Mouse (Mus musculus): ENCODE results near the gene Gpx2. TPM values are rescaled to one million over a fixed set of nuclear protein-coding genes. Genes with fewer than 3 reads are reported as not detected.

Gpx2 gene
- polyA plus RNA-seq, 1 experiment from 2014 or later = 0.45 TPM

DNA sequence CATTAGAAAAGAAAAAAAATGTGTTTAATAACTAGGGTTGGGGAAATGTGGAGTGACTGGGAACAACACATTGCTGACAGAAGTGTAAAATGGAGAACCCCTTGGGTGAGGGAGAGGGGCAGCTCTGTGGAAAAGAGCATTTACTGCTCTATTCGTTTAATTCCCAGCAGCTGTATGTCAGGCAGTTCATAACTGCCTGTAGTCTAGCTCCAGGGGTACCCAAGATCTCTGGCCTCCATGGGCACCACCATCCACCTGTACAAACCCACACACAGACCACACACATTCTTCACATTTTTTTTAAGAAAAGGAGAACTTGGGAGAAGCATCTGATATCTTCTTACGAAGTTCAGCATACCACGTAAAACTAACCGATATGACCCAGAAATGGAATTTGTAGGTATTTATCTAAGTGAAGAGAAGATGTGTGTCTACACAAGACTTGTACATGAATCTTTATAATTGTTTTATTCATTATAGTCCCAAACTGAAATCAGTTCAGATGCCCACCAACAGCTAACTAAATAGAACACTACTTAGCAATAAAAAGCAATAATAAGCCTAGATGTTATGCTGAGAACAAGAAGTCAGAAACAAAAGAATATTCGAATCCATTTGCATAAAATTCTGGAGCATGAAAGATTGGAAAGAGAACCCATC is 24.4 kb downstream of the Gpx2 start:
- Histone ChIP-seq H3K4me2 (ENCODE audit: low read length) (no peak overlapping the region), H3K36me3 (ENCODE audit: insufficient read depth, low read length) (no peaks in the 10 kb centered on the region), H3K9ac (ENCODE audit: low read depth, low read length) (no peak overlapping the region), H3K9me3 (replicated peaks; ENCODE audit: low read length) (no peaks in the 10 kb centered on the region), H3K4me3 (replicated peaks; ENCODE audit: low read depth, low read length) (no peak overlapping the region), H3K27ac (no peak overlapping the region), H3K4me1 (replicated peaks; ENCODE audit: insufficient read depth, low read length) (no peaks in the 10 kb centered on the region), H3K27me3 (ENCODE audit: insufficient read depth, low read length) (no peaks in the 10 kb centered on the region)
- DNase-seq (ENCODE audit: low spot score) (no peak), ATAC-seq (replicated peaks; ENCODE audit: low FRiP score, low read depth) (no peak)
- TF ChIP-seq CTCF (IDR thresholded peaks at IDR 0.05; ENCODE audit: low read depth) = no peak
- 86% methylated on average over 5 of the region's 5 CpGs for WGBS

- 30% methylated on average over 20 of the region's 20 CpGs for WGBS
- TF ChIP-seq CTCF (IDR thresholded peaks at IDR 0.05; ENCODE audit: low read depth) = no peak
- DNase-seq (ENCODE audit: low spot score) (no peak), ATAC-seq (replicated peaks; ENCODE audit: low FRiP score, low read depth) (peak; percentile 42; the same call in 1 of the 2 replicates)
- no peaks in the 10 kb centered on the region for H3K4me1 ChIP-seq (replicated peaks; ENCODE audit: insufficient read depth, low read length)
- H3K36me3 ChIP-seq (ENCODE audit: insufficient read depth, low read length) = no peaks in the 10 kb centered on the region
- H3K9me3 ChIP-seq (replicated peaks; ENCODE audit: low read length) = no peaks in the 10 kb centered on the region
- peak overlapping the region; percentile 66 for H3K4me2 ChIP-seq (ENCODE audit: low read length)
- peak overlapping the region; percentile 77; the same call in 1 of the 2 replicates for H3K27ac ChIP-seq
- peak overlapping the region; percentile 82 for H3K9ac ChIP-seq (ENCODE audit: low read depth, low read length)
- peak overlapping the region; percentile 69 for H3K4me3 ChIP-seq (replicated peaks; ENCODE audit: low read depth, low read length)
- no peaks in the 10 kb centered on the region for H3K27me3 ChIP-seq (ENCODE audit: insufficient read depth, low read length)
Observed at GRCm38 (mm10) chr12:76765901-76766630, 29.3 kb downstream of the Gpx2 start.

DNA sequence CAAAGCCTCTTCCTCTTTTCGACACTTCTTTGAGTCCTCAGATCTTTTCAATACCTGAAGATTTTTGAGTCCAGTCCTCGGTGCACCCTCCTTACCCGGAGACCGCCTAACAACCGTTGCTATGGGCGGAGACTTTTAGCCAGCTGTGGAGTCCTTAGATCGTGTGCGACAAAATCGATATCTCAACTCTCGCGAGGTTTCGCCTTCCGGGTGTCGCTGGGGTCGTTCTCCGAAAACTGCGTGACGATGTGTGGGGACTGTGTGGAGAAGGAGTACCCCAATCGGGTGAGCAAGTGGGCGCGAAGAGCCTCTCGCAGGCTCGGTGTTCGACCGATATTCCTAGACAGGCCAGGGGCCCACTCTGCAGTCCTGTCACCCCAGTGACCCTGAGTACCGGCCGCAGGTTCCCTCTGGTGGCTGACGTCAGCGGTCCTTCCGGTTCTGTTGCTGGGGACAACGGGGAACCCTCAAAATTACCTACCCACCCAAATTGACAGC is 30.0 kb downstream of the Gpx2 start, which contains the start of the genes Churc1 and Fntb:
Gene Churc1 (plus strand): TSS at position 185 of the 498 bp plus-strand sequence.
Gene Fntb (plus strand): TSS at position 236 of the 498 bp plus-strand sequence.
- H3K9me3 ChIP-seq (replicated peaks; ENCODE audit: low read length) = no peaks in the 10 kb centered on the region
- no peaks in the 10 kb centered on the region for H3K4me1 ChIP-seq (replicated peaks; ENCODE audit: insufficient read depth, low read length)
- H3K9ac ChIP-seq (ENCODE audit: low read depth, low read length) = peak within 1 kb of the TSS; percentile 82
- TF ChIP-seq CTCF (IDR thresholded peaks at IDR 0.05; ENCODE audit: low read depth) = no peak
- H3K27ac ChIP-seq = peak within 1 kb of the TSS; percentile 77
- H3K4me2 ChIP-seq (ENCODE audit: low read length) = peak within 1 kb of the TSS; percentile 66
- H3K36me3 ChIP-seq (ENCODE audit: insufficient read depth, low read length) = no peaks in the 10 kb centered on the region
- ATAC-seq (replicated peaks; ENCODE audit: low FRiP score, low read depth) (peak; percentile 97), DNase-seq (ENCODE audit: low spot score) (peak; percentile 96)
- WGBS = under 1% methylated on average over 31 of the region's 31 CpGs
- H3K27me3 ChIP-seq (ENCODE audit: insufficient read depth, low read length) = no peaks in the 10 kb centered on the region
- H3K4me3 ChIP-seq (replicated peaks; ENCODE audit: low read depth, low read length) = peak within 1 kb of the TSS; percentile 69

DNA sequence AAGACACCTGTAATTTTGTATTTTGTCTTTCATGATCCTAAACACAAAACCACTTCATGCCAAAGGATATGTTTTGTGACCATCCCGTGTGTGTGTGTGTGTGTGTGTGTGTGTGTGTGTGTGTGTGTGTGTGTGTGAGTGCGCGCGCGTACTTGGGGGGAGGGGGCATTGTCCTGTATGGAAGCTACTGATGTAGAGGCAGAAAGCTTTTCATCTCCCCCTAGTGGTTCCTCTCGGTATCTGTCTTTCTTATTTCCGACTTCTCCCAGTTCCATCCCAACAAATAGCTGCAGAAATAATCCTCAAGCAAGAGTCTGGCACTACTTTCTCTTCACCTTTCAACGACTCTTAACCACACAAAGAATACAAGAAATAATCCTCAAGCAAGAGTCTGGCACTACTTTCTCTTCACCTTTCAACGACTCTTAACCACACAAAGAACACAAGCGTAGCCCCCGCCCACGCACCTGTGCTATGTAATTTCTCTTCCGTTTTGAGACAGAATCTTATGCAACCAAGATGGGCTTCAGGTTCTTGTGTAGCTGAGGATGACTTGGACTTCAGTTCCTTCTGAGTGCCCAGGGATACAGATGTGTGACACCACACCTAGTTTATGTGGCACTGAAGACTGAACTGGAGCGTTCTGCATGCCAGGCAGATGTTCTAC is 42.6 kb downstream of the Gpx2 start:
- 50% methylated on average over 12 of the region's 14 CpGs for WGBS
- H3K4me2 ChIP-seq (ENCODE audit: low read length) = no peak overlapping the region
- no peaks in the 10 kb centered on the region for H3K27me3 ChIP-seq (ENCODE audit: insufficient read depth, low read length)
- no peak for ATAC-seq (replicated peaks; ENCODE audit: low FRiP score, low read depth)
- peak; percentile 69 for TF ChIP-seq CTCF (IDR thresholded peaks at IDR 0.05; ENCODE audit: low read depth)
- H3K4me1 ChIP-seq (replicated peaks; ENCODE audit: insufficient read depth, low read length) = no peaks in the 10 kb centered on the region
- H3K36me3 ChIP-seq (ENCODE audit: insufficient read depth, low read length) = no peaks in the 10 kb centered on the region
- H3K9ac ChIP-seq (ENCODE audit: low read depth, low read length) = no peak overlapping the region
- no peak overlapping the region for H3K27ac ChIP-seq
- DNase-seq (ENCODE audit: low spot score) = peak; percentile 71
- no peaks in the 10 kb centered on the region for H3K9me3 ChIP-seq (replicated peaks; ENCODE audit: low read length)
- no peak overlapping the region for H3K4me3 ChIP-seq (replicated peaks; ENCODE audit: low read depth, low read length)

GRCm38 (mm10) chr12:76750866-76751459 is 44.4 kb downstream of the Gpx2 start:
- H3K9me3 ChIP-seq (replicated peaks; ENCODE audit: low read length) = no peaks in the 10 kb centered on the region
- ATAC-seq (replicated peaks; ENCODE audit: low FRiP score, low read depth) = no peak
- H3K4me3 ChIP-seq (replicated peaks; ENCODE audit: low read depth, low read length) = no peak overlapping the region
- no peak for TF ChIP-seq CTCF (IDR thresholded peaks at IDR 0.05; ENCODE audit: low read depth)
- H3K4me1 ChIP-seq (replicated peaks; ENCODE audit: insufficient read depth, low read length) = no peaks in the 10 kb centered on the region
- H3K27ac ChIP-seq = no peak overlapping the region
- 78% methylated on average over 16 of the region's 16 CpGs for WGBS
- H3K9ac ChIP-seq (ENCODE audit: low read depth, low read length) = no peak overlapping the region
- H3K27me3 ChIP-seq (ENCODE audit: insufficient read depth, low read length) = no peaks in the 10 kb centered on the region
- H3K4me2 ChIP-seq (ENCODE audit: low read length) = no peak overlapping the region
- H3K36me3 ChIP-seq (ENCODE audit: insufficient read depth, low read length) = no peaks in the 10 kb centered on the region
- no peak for DNase-seq (ENCODE audit: low spot score)

Other genes with a start within 250 kb of the Gpx2 start
- gene Sptb, start 85.0 kb downstream of the Gpx2 start, polyA plus RNA-seq (2015; fragmentation: Nextera tagmentation; extraction: Ambion mirVana) = 0.37 and 0.59 TPM in 2 replicates
- gene Churc1, start 30.0 kb downstream of the Gpx2 start, polyA plus RNA-seq (2015; fragmentation: Nextera tagmentation; extraction: Ambion mirVana) = 131 and 137 TPM in 2 replicates
- gene Fntb, start 30.0 kb downstream of the Gpx2 start, polyA plus RNA-seq (2015; fragmentation: Nextera tagmentation; extraction: Ambion mirVana) = 24.4 and 25.0 TPM in 2 replicates
- gene Rab15, start 27.4 kb upstream of the Gpx2 start, polyA plus RNA-seq (2015; fragmentation: Nextera tagmentation; extraction: Ambion mirVana) = 11.6 and 12.1 TPM in 2 replicates
- 15.2 and 15.9 TPM in 2 replicates for gene Max, start 166.6 kb upstream of the Gpx2 start, polyA plus RNA-seq (2015; fragmentation: Nextera tagmentation; extraction: Ambion mirVana)

All from kidney, postnatal 0 days (tissue).